ENCODE assay signal across 15 mouse cellular contexts in the genomic region with DNA sequence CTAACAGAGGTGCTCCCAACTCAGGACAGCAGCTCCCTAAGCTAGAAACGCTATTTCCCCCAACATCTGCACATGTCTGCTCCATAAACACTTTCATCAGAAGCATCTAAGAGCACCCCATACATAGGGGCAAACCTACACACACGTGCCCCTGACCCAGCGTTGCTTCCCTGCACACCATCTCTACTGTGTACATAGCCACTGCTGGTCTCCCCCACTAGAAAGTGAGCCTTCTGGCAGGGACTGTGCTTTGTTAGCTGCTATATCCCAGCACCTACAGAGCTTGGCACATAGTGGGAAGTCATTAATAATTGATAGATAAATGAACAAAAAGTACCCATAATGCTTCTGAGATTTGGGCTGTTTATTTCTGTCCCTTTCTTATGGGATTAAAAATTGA.
"Had no signal": no experiment of that assay in that cellular context is flagged by ENCODE, and none has a peak within 500 bp of the region (broad histone marks: within the 10 kb centered on the region; RNA-seq: fewer than 3 reads in every experiment).

No protein-coding gene starts in this region.

- H3K4me3 ChIP-seq: neural tube, embryonic 12.5 days; stomach, embryonic 15.5 days had no signal

- H3K4me2 ChIP-seq: neural tube, embryonic 12.5 days; stomach, embryonic 15.5 days had no signal

- H3K9ac ChIP-seq: neural tube, embryonic 12.5 days; stomach, embryonic 15.5 days had no signal

- H3K9me3 ChIP-seq: neural tube, embryonic 12.5 days; stomach, embryonic 15.5 days had no signal

- H3K27me3 ChIP-seq: neural tube, embryonic 12.5 days; stomach, embryonic 15.5 days had no signal

- H3K27ac ChIP-seq: neural tube, embryonic 12.5 days; stomach, embryonic 15.5 days; stomach, postnatal 0 days had no signal

- DNase-seq: retina, postnatal 1 day; right cerebral cortex, adult 18-20 months; right cerebral cortex, postnatal 14 days; right cerebral cortex, postnatal 25 days; right cerebral cortex, postnatal 4 days; spleen, adult 18-20 months; thymus, adult 18-20 months; thymus, adult 2 months; thymus, postnatal 14 days; thymus, postnatal 25 days; thymus, postnatal 36 days; thymus, postnatal 4 days had no signal

- H3K4me1 ChIP-seq: neural tube, embryonic 12.5 days; stomach, embryonic 15.5 days had no signal

- H3K36me3 ChIP-seq: neural tube, embryonic 12.5 days; stomach, embryonic 15.5 days had no signal
